Mouse (Mus musculus) 416B (cell line): ENCODE results near the gene Snd1.

ENCODE experiments used
- DNase-seq: peaks from one replicate; pipeline ENCODE4 v3.0.0; 2011; ENCODE audit warnings: low read depth

The Snd1 gene

DNA sequence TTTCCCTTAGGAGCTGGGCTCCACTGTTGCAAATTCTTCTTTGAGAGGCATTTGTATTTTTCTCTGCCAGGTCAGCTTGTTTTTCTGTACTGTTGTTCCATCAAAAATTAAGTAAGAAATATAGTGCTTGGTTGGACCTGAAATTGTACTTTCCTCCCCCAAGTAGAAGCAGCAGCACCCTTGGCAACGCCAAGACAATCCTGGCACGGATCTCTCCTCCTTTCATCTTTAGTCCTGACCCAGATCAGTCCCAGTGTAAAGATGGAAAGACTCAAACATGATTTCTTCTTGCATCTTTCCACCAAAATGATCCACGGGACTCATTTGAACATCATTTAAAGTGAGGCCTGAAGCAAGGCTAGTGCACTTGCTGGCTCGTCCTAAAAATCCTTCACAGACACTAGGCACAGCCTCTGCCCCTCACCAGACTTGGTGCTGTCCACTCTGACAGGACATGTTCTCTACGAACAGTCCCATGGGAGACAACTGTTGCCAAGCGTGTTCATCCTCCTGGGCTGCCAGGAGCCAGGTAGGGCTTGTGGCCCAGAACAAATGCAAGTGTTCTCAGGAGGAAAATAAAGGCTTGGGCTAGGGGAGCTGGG, 328.8 kb downstream of the Snd1 start:
- DNase-seq = no peak

GRCm38 (mm10) chr6:28804751-28805150, 329.8 kb downstream of the Snd1 start:
- DNase-seq = no peak

DNA sequence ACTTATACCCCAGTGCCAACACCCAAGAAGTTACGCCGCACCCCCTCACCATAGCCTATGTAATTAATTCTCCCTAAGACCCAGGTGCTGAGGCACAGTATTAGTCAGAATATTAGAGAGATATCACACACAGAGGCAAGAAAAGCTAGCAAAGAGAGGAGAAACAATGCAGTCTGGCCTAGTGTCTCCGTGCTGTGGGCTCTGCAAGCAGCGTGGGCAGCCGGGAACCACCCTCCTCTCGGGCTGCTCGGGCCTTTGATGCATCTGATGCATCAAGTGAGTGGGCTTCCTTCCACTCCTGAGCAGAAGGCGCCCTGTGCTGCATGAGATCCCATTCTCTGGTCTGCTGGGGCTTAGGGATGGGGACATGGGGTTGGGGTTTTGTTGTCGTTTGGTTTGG, 338.1 kb downstream of the Snd1 start:
- DNase-seq = no peak

DNA sequence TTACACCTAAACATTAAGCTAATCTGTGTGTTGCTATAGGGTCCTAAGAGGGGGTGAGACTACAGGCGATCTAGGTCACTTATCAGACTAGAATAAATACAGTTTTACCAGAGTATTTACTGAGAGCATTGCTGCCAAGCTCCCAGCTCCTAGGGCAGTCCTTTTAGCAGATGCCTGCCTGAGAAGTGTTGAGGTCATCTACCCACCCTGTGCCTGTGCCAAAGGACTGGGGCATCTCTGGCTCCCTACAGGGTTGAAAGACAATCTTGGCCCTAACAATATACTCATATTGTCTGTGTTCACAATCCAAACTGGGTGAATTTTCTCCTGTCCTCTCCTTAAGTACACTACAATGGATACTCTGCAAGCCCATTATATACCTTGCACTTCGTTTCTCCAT, 340.0 kb downstream of the Snd1 start:
- DNase-seq = no peak

DNA sequence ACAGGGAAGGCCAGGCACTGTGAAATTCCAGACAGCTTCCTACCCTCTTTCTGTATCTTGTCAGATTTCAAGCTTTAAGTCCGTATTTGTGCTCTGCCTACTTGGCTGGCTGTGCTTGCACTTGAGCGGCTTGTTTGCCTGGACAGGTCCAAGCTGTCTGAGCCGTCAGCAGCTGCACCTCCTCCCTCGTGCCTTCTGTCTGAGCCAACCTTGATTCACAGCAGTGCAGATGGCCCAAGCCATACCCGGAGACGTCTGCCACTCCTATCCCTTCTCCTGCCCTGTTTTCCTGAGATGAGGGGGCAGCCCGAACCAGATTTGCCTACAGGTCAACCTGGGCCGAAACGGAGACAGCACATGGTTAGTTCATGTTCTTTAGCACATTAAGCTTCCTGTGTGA, 342.1 kb downstream of the Snd1 start:
- DNase-seq = no peak

DNA sequence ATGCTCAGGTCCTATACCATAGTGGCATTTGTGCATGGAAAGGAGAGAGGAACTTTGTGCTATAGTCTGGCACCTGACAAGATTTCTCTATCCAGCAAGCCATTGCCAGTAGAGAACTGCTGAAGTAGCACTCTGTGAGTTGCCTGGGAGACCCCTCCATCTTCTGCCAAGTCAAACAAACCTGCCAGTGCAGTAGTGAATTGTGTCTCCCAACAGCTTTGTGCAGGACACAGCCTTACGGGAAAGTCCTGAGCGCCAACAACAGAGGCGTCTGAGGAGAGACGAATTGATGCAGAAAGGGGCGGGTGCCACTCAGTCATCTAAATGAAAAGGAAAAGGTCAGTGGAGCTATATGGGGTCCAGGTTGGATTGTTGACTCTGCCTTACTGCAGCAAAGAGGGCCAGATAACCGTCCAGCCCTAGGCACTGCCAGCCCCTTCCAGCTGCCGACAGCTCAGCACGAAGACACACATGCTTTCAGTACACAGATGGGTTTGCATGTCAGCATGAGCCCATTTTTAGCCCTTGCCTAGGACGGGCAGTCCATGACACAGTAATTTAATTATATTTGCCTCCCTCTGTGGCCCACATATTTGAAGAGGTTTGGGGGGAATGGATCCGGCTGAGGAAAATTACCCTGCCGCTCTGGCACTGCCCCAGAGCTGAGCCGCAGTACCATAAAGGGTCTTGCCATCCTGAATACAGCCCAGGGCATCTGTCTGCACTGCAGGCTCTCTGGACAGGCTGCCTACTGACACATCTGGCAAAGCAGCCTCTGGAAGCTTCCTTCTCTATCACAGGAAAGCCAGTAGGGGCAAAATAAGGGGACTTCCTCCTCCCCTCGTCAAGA, 344.8 kb downstream of the Snd1 start:
- no peak for DNase-seq

GRCm38 (mm10) chr6:28822296-28822695, 347.4 kb downstream of the Snd1 start:
- DNase-seq = no peak

GRCm38 (mm10) chr6:28823375-28823774, 348.4 kb downstream of the Snd1 start:
- DNase-seq = peak; percentile 70

DNA sequence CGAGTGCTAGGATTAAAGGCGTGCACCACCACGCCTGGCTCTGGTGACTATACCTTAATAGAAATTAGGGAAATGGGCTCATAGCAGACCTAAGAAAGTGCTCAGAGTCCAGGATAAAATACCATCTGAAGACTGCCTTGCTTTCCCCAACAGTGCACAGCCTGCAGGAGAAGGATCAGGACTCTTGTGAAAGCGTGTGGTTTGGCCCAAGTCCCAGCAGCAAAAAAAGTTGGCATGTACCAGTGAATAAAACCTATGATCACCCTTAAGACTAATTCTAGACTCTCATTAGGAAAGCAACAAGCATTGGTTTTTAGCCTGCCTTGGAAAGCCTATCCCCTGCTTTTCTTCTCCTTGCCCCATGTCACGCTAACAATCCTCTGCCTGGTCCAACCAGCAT, 348.9 kb downstream of the Snd1 start:
- peak; percentile 82 for DNase-seq

DNA sequence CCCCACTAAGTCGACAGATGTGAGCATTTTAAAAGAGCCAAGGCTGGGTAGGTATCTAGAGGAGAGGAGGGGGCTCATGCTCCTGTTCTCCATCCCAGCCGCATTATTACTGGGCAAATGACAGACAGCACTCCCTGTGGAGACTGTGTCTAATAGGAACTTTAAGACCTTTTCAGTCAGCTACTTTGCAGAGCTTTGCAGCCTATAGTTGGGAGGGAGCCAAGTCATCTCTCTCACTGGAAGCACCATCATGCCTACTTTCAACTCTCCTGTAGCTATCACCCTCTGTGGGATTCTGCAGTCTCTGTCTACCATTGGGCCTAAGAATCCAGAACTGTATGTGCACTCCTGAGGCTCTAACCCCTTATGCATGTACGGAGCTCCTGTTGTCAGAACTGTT, 351.0 kb downstream of the Snd1 start:
- DNase-seq = no peak

DNA sequence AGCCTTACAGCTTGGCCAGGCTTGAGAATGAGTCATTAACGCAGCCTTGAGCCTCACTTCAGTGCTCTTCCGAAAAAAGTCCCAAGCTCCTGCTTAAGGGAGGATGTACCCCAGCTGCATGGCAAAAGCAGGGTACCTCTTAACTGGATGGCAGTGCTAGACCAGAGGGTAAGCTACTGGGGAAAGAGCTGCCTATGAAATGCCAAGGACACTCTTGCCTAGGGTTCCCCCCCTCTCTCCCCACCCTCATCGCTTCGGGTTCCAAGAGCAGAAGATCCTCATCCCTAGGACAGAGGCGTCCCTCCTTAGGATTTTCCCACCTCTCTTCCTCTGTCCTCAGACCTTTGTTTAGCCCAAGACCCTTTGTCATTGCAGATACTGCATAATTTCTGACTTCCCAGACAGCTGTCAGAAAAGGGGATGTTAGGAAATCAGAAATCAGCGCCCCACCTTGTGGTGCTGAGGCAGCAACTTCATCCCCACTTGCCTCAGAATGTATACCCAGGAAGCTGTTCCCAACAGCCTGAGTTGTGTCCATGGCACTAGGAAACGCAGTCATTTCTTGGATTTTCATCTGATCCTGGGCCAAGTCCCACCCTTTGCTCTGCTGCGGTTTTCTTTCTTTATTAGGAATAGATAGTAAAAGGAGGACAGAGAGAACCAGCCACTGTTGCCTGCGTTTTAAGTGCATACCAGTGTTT, 351.9 kb downstream of the Snd1 start:
- DNase-seq = no peak

- no peak for DNase-seq
These were observed 352.6 kb downstream of the Snd1 start for GRCm38 (mm10) chr6:28827565-28827964.

GRCm38 (mm10) chr6:28828593-28828992, 353.7 kb downstream of the Snd1 start:
- no peak for DNase-seq

- DNase-seq = no peak
These were observed 355.4 kb downstream of the Snd1 start for GRCm38 (mm10) chr6:28830306-28830705.

DNA sequence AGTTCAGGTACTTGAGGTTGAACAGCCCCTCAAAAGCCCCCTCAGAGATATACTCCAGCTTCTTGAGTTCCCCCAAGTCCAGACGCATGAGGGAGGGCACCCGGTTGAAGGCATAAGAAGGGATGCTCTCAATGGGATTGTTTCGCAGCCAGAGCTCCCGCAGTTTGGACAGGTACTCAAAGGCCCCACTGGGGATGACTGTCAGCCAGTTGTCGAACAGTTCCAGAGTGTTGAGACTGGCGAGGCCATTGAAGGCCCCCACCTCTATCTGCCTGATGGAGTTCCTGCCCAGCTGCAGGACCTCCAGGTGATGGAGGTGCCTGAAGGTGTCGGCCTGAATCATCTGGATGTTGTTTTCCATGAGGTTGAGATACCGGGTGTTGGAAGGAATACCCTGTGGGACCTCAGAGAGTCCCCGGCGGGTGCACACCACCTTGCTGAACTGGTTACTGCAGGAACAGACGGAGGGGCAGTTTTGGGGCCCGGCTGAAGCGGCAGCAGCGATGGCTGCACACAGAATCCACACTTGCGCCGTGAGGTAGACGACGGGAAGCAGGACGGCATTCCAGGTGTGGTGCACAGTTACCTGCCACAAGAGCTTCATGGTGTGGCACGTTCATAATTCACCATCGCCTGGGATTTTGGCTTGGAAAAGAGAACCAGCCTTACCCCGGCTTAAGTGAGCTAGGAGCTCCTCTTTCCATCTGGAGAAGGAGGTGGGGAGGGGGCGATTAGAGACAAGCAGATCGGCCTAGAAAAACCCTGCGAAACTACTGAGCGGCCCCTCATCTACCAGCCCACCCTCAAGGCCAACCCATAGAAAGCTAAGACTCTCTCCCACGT, 356.3 kb downstream of the Snd1 start, which contains the start of gene Lrrc4:
Lrrc4 (minus strand) TSS at position 737 of the 843 bp plus-strand sequence.
- no peak for DNase-seq

DNA sequence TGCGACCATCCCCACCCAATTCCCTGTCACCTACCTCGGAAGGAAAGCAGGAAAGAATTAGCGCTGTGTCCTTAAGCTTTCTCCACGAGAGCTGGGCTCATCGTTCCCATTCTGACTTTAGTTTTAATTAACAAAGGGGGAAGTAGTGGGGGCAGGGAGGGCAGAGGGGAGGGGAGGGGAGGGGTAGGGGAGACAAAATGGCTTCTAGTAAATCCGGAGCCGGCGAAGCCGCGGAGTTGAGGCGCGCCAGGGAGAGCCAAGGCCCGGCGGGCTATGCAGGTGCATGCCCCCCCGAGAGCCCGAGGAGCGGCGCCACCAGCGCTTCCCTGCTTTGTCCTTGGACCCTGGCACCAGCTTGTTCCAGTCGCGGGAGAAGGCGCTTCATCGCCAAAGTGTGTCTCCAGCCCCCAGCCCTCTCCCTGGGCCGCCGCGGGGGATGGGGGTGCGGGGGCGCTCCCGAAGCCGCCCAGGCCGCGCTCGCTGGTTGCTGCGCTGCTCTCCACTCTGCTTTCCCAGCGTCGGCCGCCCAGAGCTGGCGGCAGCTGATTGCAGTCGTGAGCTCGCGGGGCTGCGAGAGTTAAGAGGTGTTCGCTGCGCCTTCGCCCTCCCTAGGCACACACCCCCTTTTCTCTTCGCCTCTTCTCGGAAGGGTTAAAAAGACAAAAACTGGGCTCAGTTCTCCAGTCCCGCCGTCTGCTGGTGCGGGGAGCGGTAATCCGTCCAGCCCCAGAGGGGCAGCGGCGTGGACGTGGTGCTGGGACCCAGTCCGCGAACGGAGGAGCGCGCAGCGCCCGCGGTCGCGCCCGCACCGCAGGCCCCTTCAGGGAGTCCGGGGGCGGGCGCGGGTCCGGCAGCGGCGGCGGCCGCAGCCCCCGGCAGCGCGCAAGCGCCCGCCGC, 357.2 kb downstream of the Snd1 start:
- no peak for DNase-seq

DNA sequence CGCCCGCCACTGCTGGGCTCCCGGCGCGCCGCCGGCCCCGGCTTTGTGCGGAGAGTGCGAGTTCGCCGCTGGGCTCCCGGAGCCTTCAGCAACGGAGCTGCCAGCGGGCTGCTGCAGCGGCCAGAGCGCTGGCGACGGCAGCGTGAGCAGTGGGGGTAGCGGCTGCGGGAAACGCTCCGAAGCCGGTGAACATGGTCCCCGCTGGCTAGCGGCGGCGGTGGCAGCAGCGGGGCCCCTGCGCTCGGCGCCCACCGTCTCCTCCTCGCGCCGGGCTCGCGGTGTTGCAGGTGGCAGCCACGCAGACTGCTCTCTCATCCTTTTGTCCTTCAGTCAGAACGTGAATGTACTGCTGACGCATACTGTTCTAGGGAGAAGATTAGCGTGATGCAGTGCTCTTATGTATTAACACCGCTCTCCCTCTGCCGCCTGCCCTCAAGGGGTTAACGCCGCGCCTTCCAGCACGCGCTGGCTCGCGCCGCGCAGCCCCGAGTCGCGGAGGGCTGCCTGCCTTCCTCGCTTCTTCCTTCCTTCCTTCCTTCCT, 357.9 kb downstream of the Snd1 start:
- no peak for DNase-seq

DNA sequence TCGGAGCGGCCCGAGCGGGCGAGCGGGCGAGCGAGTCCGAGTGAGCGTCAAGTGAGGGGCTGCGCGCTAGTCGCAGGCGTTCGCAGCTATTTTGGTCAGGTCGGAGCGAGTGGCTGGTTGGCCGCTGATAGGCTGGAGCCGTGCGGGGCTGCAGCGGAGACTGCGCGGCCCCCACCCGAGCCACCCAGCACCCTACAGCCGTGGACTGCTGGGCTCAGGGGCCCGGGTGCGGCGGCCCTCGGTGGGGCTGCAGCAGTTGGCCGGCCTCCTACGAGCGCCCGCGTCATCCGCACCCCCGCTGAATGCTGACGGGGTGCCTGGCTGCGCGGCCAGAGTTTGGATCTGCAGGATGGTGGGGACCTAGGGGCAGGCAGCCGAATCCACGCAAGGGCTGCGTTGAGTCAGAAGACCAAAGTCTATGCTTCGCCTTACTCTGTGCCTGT, 358.5 kb downstream of the Snd1 start:
- no peak for DNase-seq

- DNase-seq = peak; percentile 13
These were observed 359.1 kb downstream of the Snd1 start for GRCm38 (mm10) chr6:28834046-28834445.

- DNase-seq = no peak
These were observed 361.7 kb downstream of the Snd1 start for GRCm38 (mm10) chr6:28836600-28836999.

- DNase-seq = no peak
These were observed 366.6 kb downstream of the Snd1 start for GRCm38 (mm10) chr6:28841569-28841968.
